Mouse (Mus musculus) stomach, postnatal 0 days (tissue): ENCODE results near the gene Fap. TPM values are rescaled to one million over a fixed set of nuclear protein-coding genes. Genes with fewer than 3 reads are reported as not detected.

Experiments used
- ATAC-seq: fragments of 200-750 bp; cut with Nextera tagmentation; 2 replicates; pipeline ENCODE4 v1.8.0; 2017; ENCODE audit not compliant: low FRiP score, low TSS enrichment
- DNase-seq: peaks from one replicate; pipeline ENCODE4 v3.0.0-alpha.2; 2016; ENCODE audit warnings: low spot score
- H3K27ac ChIP-seq: fragments of 300-500 bp; sonication (generic); replicated peaks from 2 replicates; pipeline ENCODE4 v1.5.1; 2014; ENCODE audit warnings: mild to moderate bottlenecking, control low read depth
- H3K27me3 ChIP-seq: fragments of 300-500 bp; sonication (generic); 2 replicates; pipeline ENCODE4 v1.6.1; 2014; ENCODE audit warnings: low read length; ENCODE audit not compliant: control insufficient read depth, insufficient read depth
- H3K36me3 ChIP-seq: fragments of 300-500 bp; sonication (generic); 2 replicates; pipeline ENCODE4 v1.6.1; 2014; ENCODE audit warnings: low read length, mixed read lengths; ENCODE audit not compliant: control insufficient read depth, insufficient read depth
- H3K4me1 ChIP-seq: fragments of 300-500 bp; sonication (generic); replicated peaks from 2 replicates; pipeline ENCODE4 v1.6.1; 2014; ENCODE audit warnings: antibody characterized with exemption; ENCODE audit not compliant: control insufficient read depth, insufficient read depth
- H3K4me2 ChIP-seq: fragments of 300-500 bp; sonication (generic); replicated peaks from 2 replicates; pipeline ENCODE4 v1.6.1; 2014; ENCODE audit warnings: low read depth, mild to moderate bottlenecking, control low read depth, moderate library complexity
- H3K4me3 ChIP-seq: fragments of 300-500 bp; sonication (generic); 2 replicates; pipeline ENCODE4 v1.5.1; 2014; ENCODE audit warnings: low read depth, low read length, control low read depth
- H3K9ac ChIP-seq: fragments of 300-500 bp; sonication (generic); 2 replicates; pipeline ENCODE4 v1.6.1; 2014; ENCODE audit warnings: mild to moderate bottlenecking, low read length, control low read depth, mixed read lengths
- H3K9me3 ChIP-seq: fragments of 300-500 bp; sonication (generic); 2 replicates; pipeline ENCODE4 v1.6.1; 2016; ENCODE audit warnings: low read length; ENCODE audit not compliant: control insufficient read depth
- CTCF ChIP-seq: IDR thresholded peaks from 2 replicates; pipeline ENCODE4 v1.5.1; 2016; ENCODE audit warnings: antibody characterized with exemption, low read depth, mild to moderate bottlenecking, moderate library complexity
- EP300 ChIP-seq: optimal IDR thresholded peaks from 2 replicates; pipeline ENCODE3; 2016; ENCODE audit warnings: antibody characterized with exemption
- WGBS: fragments of 180-500 bp; shearing (Covaris S2); extraction: QIAGEN DNeasy Blood & Tissue Kit; methylation state at CpG from one replicate; pipeline ENCODE4 v1.1.7; 2014; 5-methylcytosine and 5-hydroxymethylcytosine counted together
- polyA plus RNA-seq: library from polyadenylated mRNA; unstranded; fragments of >200 nt; fragmentation: Nextera tagmentation; extraction: Ambion mirVana; gene quantifications from 2 replicates; pipeline ENCODE4 v1.2.1, GENCODE M21; 2015

Gene Fap
- polyA plus RNA-seq, 1 experiment from 2014 or later: 2.3 TPM

- Histone ChIP-seq H3K4me1 (no peaks in the 10 kb centered on the region), H3K4me3 (no peak overlapping the region), H3K9me3 (no peaks in the 10 kb centered on the region), H3K9ac (no peak overlapping the region), H3K27ac (no peak overlapping the region), H3K36me3 (no peaks in the 10 kb centered on the region), H3K4me2 (no peak overlapping the region), H3K27me3 (no peaks in the 10 kb centered on the region)
- no peak for TF ChIP-seq EP300
- no peak for TF ChIP-seq CTCF
- no peak for ATAC-seq
- no peak for DNase-seq
- whole genome bisulfite sequencing: 80% methylated on average over 2 of the region's 2 CpGs
These were observed 111.7 kb downstream of the Fap start for GRCm38 (mm10) chr2:62462174-62462573.

GRCm38 (mm10) chr2:62460815-62461450, 112.9 kb downstream of the Fap start:
- no peak overlapping the region for H3K27ac ChIP-seq
- 73% methylated on average over 12 of the region's 12 CpGs for WGBS
- no peak overlapping the region for H3K4me2 ChIP-seq
- no peak for ATAC-seq
- no peak for DNase-seq
- TF ChIP-seq CTCF (no peak), EP300 (no peak)
- no peaks in the 10 kb centered on the region for H3K36me3 ChIP-seq
- no peak overlapping the region for H3K4me3 ChIP-seq
- no peaks in the 10 kb centered on the region for H3K27me3 ChIP-seq
- no peaks in the 10 kb centered on the region for H3K9me3 ChIP-seq
- no peaks in the 10 kb centered on the region for H3K4me1 ChIP-seq
- no peak overlapping the region for H3K9ac ChIP-seq

DNA sequence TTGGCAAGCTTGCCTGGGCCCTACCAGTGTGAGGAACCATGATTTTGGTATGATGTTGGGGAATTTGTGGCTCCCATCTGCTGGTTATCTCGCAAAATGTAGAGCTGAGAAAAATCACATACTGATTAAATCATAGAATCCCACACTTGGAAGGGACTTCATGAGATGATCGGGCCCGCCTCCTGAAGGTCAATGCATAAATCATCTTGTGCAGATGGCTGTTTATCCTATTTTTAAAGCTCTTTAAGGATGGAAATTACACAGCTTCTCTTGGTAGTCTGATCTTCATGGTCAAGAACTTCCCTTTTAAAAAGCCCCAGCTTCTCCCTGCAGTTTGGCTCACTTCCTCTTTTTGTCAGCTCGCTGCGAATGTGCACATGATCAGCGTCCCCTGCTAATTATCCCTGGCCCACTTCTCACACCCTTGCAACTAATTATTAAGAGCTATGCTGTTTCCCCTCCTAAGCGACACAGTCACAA, 113.6 kb downstream of the Fap start:
- Histone ChIP-seq H3K4me3 (no peak overlapping the region), H3K27me3 (no peaks in the 10 kb centered on the region), H3K9ac (no peak overlapping the region), H3K4me2 (no peak overlapping the region), H3K4me1 (no peaks in the 10 kb centered on the region), H3K27ac (no peak overlapping the region), H3K36me3 (no peaks in the 10 kb centered on the region), H3K9me3 (no peaks in the 10 kb centered on the region)
- no peak for ATAC-seq
- TF ChIP-seq EP300 (no peak), CTCF (no peak)
- DNase-seq: no peak
- WGBS: 61% methylated on average over 7 of the region's 7 CpGs

- no peak overlapping the region for H3K27ac ChIP-seq
- WGBS: 48% methylated on average over 18 of the region's 18 CpGs
- no peak overlapping the region for H3K9ac ChIP-seq
- TF ChIP-seq CTCF (no peak), EP300 (no peak)
- no peak overlapping the region for H3K4me3 ChIP-seq
- H3K27me3 ChIP-seq: no peaks in the 10 kb centered on the region
- H3K36me3 ChIP-seq: no peaks in the 10 kb centered on the region
- H3K9me3 ChIP-seq: no peaks in the 10 kb centered on the region
- ATAC-seq: no peak
- DNase-seq: no peak
- no peaks in the 10 kb centered on the region for H3K4me1 ChIP-seq
- no peak overlapping the region for H3K4me2 ChIP-seq
These were observed 114.4 kb downstream of the Fap start for GRCm38 (mm10) chr2:62459241-62460174.

GRCm38 (mm10) chr2:62458070-62458469, 115.8 kb downstream of the Fap start:
- ATAC-seq (no peak), DNase-seq (no peak)
- H3K27me3 ChIP-seq: no peaks in the 10 kb centered on the region
- H3K9ac ChIP-seq: no peak overlapping the region
- WGBS: 37% methylated on average over 9 of the region's 9 CpGs
- no peaks in the 10 kb centered on the region for H3K9me3 ChIP-seq
- H3K4me1 ChIP-seq: no peaks in the 10 kb centered on the region
- H3K27ac ChIP-seq: no peak overlapping the region
- H3K4me3 ChIP-seq: no peak overlapping the region
- no peak overlapping the region for H3K4me2 ChIP-seq
- no peaks in the 10 kb centered on the region for H3K36me3 ChIP-seq
- TF ChIP-seq EP300 (no peak), CTCF (peak; percentile 76)

DNA sequence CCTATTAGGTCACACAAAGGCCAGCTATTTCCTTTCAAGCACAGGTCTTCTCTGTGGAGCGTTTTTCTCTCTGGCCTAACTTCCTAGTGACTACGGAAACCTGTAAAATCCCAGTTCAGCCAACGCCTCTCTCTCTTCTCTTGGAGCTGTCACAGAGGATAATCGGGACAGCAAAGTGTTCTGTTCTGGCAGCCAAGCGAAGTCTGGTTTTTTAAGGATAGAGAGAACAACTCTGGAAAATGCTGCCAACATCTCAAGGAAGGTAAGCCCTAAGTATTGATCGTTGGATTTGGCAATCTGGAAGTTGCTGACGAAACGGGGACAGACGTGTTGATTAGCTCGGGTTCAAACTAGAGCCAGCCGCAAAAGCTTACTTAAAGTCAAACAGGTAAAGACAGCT, 118.9 kb downstream of the Fap start:
- WGBS: 81% methylated on average over 11 of the region's 11 CpGs
- ATAC-seq: no peak

More for the DNA sequence above, 118.9 kb downstream of the Fap start:
- no peak for DNase-seq
- TF ChIP-seq EP300: no peak
- no peak for TF ChIP-seq CTCF
- H3K27ac ChIP-seq: no peak overlapping the region
- H3K27me3 ChIP-seq: no peaks in the 10 kb centered on the region
- no peak overlapping the region for H3K9ac ChIP-seq
- no peak overlapping the region for H3K4me2 ChIP-seq
- H3K9me3 ChIP-seq: no peaks in the 10 kb centered on the region
- no peaks in the 10 kb centered on the region for H3K36me3 ChIP-seq
- H3K4me1 ChIP-seq: no peaks in the 10 kb centered on the region
- H3K4me3 ChIP-seq: no peak overlapping the region
